Mouse (Mus musculus) heart, postnatal 0 days (tissue): ENCODE data around the gene Axin1. TPM values are rescaled to one million over a fixed set of nuclear protein-coding genes. Genes with fewer than 3 reads are reported as not detected.

Source experiments
- ATAC-seq: fragments of 200-750 bp; cut with Nextera tagmentation; 2 replicates; pipeline ENCODE4 v1.8.0; 2017; ENCODE audit warnings: low read depth, moderate number of reproducible peaks, moderate library complexity; ENCODE audit not compliant: insufficient read depth
- DNase-seq: peaks from one replicate; pipeline ENCODE4 v3.0.0-alpha.2; 2016; ENCODE audit warnings: low spot score
- H3K27ac ChIP-seq: fragments of 300-500 bp; sonication (generic); 2 replicates; pipeline ENCODE4 v1.5.1; 2014; ENCODE audit warnings: low read depth, mild to moderate bottlenecking
- H3K27me3 ChIP-seq: fragments of 300-500 bp; sonication (generic); 2 replicates; pipeline ENCODE4 v1.6.1; 2014; ENCODE audit warnings: low read length, mixed read lengths; ENCODE audit not compliant: control insufficient read depth, insufficient read depth
- H3K36me3 ChIP-seq: fragments of 300-500 bp; sonication (generic); replicated peaks from 2 replicates; pipeline ENCODE4 v1.6.1; 2014; ENCODE audit warnings: low read length, mixed read lengths; ENCODE audit not compliant: control insufficient read depth, insufficient read depth
- H3K4me1 ChIP-seq: fragments of 300-500 bp; sonication (generic); 2 replicates; pipeline ENCODE4 v1.6.1; 2014; ENCODE audit warnings: antibody characterized with exemption; ENCODE audit not compliant: control insufficient read depth, insufficient read depth
- H3K4me2 ChIP-seq: fragments of 300-500 bp; sonication (generic); 2 replicates; pipeline ENCODE4 v1.6.1; 2014; ENCODE audit warnings: low read depth, mild to moderate bottlenecking, low read length, moderate library complexity
- H3K4me3 ChIP-seq: fragments of 300-500 bp; sonication (generic); 2 replicates; pipeline ENCODE4 v1.5.1; 2014; ENCODE audit warnings: low read depth, low read length
- H3K9ac ChIP-seq: fragments of 300-500 bp; sonication (generic); replicated peaks from 2 replicates; pipeline ENCODE4 v1.6.1; 2014; ENCODE audit warnings: low read depth, low read length, mixed read lengths
- H3K9me3 ChIP-seq: fragments of 300-500 bp; sonication (generic); replicated peaks from 2 replicates; pipeline ENCODE4 v1.6.1; 2016; ENCODE audit warnings: low read length; ENCODE audit not compliant: control insufficient read depth
- CTCF ChIP-seq: IDR thresholded peaks from 2 replicates; pipeline ENCODE4 v1.5.1; 2016; ENCODE audit warnings: antibody characterized with exemption, control low read depth, low read depth
- EP300 ChIP-seq: IDR thresholded peaks from 2 replicates; pipeline ENCODE4 v1.6.1; 2016; ENCODE audit warnings: antibody characterized with exemption, low read depth
- WGBS: fragments of 180-500 bp; shearing (Covaris S2); extraction: QIAGEN DNeasy Blood & Tissue Kit; methylation state at CpG from one replicate; pipeline ENCODE4 v1.1.7; 2014; 5-methylcytosine and 5-hydroxymethylcytosine counted together
- polyA plus RNA-seq: library from polyadenylated mRNA; unstranded; fragments of >200 nt; fragmentation: Nextera tagmentation; extraction: Ambion mirVana; gene quantifications from 2 replicates; pipeline ENCODE4 v1.2.1, GENCODE M21; 2015
- total RNA-seq: library from RNA; depleted of rRNA; stranded (reverse); fragments of >200 nt; gene quantifications from 2 replicates; pipeline ENCODE4 v1.2.3, GENCODE M21; 2014; ENCODE audit warnings: low replicate concordance

The Axin1 gene
- total and polyA plus RNA-seq, 2 experiments from 2014 or later = 4.2 to 21.2 TPM

- Histone ChIP-seq H3K27ac (no peak overlapping the region), H3K4me3 (no peak overlapping the region), H3K36me3 (peaks cover 25% of the 10 kb centered on the region), H3K9ac (no peak overlapping the region), H3K4me2 (no peak overlapping the region), H3K4me1 (peaks cover 9% of the 10 kb centered on the region), H3K27me3 (peaks cover 17% of the 10 kb centered on the region), H3K9me3 (no peaks in the 10 kb centered on the region)
- TF ChIP-seq CTCF = no peak
- TF ChIP-seq EP300 = no peak
- WGBS = 56% methylated on average over 5 of the region's 5 CpGs
- ATAC-seq = no peak
- DNase-seq = no peak
These were observed 15.9 kb upstream of the Axin1 start for GRCm38 (mm10) chr17:26122431-26123140.

GRCm38 (mm10) chr17:26123267-26123684 is 15.2 kb upstream of the Axin1 start, which contains the start of gene Mrpl28:
Gene Mrpl28 (plus strand): TSS chr17:26123500.
- H3K36me3 ChIP-seq = peaks cover 31% of the 10 kb centered on the region
- ATAC-seq = peak; percentile 90
- under 1% methylated on average over 32 of the region's 32 CpGs for WGBS
- peak within 1 kb of the TSS; percentile 69 for H3K9ac ChIP-seq
- H3K27ac ChIP-seq = no peak within 1 kb of the TSS
- H3K27me3 ChIP-seq = peaks cover 11% of the 10 kb centered on the region
- H3K9me3 ChIP-seq = no peaks in the 10 kb centered on the region
- peak within 1 kb of the TSS; percentile 78 for H3K4me3 ChIP-seq
- DNase-seq = peak; percentile 93
- peak within 1 kb of the TSS; percentile 80 for H3K4me2 ChIP-seq
- H3K4me1 ChIP-seq = peaks cover 9% of the 10 kb centered on the region
- TF ChIP-seq EP300 (no peak), CTCF (no peak)

- ATAC-seq = no peak
- DNase-seq = no peak
- Histone ChIP-seq H3K4me3 (peak overlapping the region; percentile 78), H3K4me2 (peak overlapping the region; percentile 80), H3K27me3 (peaks cover 3% of the 10 kb centered on the region; the same call in 1 of the 2 replicates), H3K27ac (no peak overlapping the region), H3K36me3 (peaks cover 42% of the 10 kb centered on the region), H3K4me1 (peaks cover 9% of the 10 kb centered on the region), H3K9ac (peak overlapping the region; percentile 69), H3K9me3 (no peaks in the 10 kb centered on the region)
- TF ChIP-seq CTCF (no peak), EP300 (no peak)
- WGBS = 80% methylated on average over 7 of the region's 7 CpGs
These were observed 13.9 kb upstream of the Axin1 start for GRCm38 (mm10) chr17:26124560-26124959.

GRCm38 (mm10) chr17:26125226-26125625 is 13.3 kb upstream of the Axin1 start:
- peaks cover 9% of the 10 kb centered on the region for H3K4me1 ChIP-seq
- H3K9me3 ChIP-seq = no peaks in the 10 kb centered on the region
- no peak overlapping the region for H3K27ac ChIP-seq
- WGBS = 92% methylated on average over 10 of the region's 10 CpGs
- H3K4me3 ChIP-seq = no peak overlapping the region
- H3K27me3 ChIP-seq = no peaks in the 10 kb centered on the region
- peaks cover 48% of the 10 kb centered on the region for H3K36me3 ChIP-seq
- no peak overlapping the region for H3K9ac ChIP-seq
- ATAC-seq (no peak), DNase-seq (no peak)
- TF ChIP-seq CTCF = no peak
- no peak for TF ChIP-seq EP300
- no peak overlapping the region for H3K4me2 ChIP-seq

GRCm38 (mm10) chr17:26131062-26131732 is 7.3 kb upstream of the Axin1 start:
- 84% methylated on average over 18 of the region's 18 CpGs for WGBS
- TF ChIP-seq EP300 (no peak), CTCF (no peak)
- ATAC-seq = no peak
- Histone ChIP-seq H3K27me3 (no peaks in the 10 kb centered on the region), H3K36me3 (peaks cover 43% of the 10 kb centered on the region), H3K9ac (no peak overlapping the region), H3K4me3 (no peak overlapping the region), H3K9me3 (no peaks in the 10 kb centered on the region), H3K4me1 (no peaks in the 10 kb centered on the region), H3K4me2 (no peak overlapping the region), H3K27ac (no peak overlapping the region)
- no peak for DNase-seq
